Mouse (Mus musculus): ENCODE measurements around the gene Olfr1234.

The Olfr1234 gene

DNA sequence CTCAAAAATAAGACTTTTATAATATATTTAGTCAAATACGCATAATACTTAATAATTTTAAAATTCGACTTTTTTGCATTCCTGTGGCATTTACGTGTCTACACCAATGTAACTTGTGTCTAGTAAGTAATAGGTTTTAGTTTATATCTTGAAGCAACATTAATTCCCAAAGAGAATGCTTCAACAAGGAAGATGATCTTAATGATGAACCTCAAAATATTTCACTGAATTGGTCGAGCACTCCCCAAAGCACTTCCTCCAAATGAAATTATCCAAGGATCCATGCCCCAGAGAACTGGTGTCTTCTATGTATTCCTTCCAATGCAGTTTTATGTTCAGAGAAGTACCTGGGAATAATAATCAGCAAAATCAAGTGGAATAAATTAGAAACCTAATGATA lies at the start of gene Olfr1234:
Olfr1234 (minus strand) TSS at position 101 of the 400 bp plus-strand sequence.
- no peak for DNase-seq

DNA sequence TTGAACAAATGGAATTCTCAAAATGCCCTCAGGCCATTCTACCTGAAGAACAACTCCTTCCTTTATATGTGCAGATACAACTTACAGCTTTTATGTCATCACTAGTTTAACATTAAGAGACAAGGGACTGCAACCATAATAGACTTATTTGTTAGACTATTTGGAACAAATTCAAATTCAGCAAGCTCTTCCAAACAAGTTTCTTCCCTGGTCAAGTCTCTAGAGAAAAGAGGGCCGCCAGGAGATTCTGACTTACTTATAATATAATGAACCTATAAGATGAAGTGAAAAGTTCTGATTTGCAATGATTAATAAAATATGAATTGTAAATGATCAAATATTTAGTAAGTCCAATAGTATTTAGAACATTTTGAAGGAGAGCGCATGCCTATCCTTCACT lies 44.9 kb upstream of the Olfr1234 start, which contains the start of gene Olfr1238:
Olfr1238 (minus strand) TSS at position 101 of the 400 bp plus-strand sequence.
- DNase-seq = no peak

DNA sequence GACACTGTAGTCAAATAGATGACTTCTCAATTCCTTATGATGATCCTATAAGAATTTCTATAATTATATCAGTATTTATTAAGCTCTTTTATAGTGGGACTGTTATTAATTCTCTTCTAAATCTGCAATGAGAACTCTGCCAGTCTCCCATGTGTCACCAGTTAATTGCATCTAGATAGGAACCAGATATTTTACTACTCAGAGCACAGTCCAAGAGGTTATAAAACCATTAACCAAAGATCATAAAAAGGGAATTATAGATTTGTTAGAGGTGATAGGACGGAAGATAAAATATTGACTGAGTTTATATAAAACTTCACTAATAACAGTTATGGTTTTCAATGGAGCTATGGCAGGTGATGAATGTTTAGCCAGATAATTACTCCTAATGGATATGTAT lies 36.2 kb upstream of the Olfr1234 start:
- no peak for DNase-seq

DNA sequence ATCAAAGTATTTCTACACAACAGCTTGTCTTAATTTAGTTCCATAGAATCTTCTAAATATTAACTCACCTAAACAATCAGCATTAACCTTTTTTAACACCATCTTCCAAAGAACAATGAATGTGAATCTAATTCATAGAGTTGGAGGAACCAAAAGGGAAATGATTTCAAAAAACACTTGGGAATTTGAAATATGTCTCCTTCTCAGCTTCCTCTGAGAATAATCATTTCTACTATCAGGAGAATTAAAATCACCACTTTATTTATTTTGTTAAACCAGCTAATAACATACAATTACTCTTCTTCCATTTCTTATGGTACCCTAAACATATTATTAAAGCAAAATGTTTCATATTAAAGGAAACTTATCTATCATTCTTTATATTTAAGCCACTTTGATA lies 22.4 kb downstream of the Olfr1234 start, which contains the start of gene Olfr1233:
Olfr1233 (minus strand) TSS at position 101 of the 400 bp plus-strand sequence.
- DNase-seq = no peak

DNA sequence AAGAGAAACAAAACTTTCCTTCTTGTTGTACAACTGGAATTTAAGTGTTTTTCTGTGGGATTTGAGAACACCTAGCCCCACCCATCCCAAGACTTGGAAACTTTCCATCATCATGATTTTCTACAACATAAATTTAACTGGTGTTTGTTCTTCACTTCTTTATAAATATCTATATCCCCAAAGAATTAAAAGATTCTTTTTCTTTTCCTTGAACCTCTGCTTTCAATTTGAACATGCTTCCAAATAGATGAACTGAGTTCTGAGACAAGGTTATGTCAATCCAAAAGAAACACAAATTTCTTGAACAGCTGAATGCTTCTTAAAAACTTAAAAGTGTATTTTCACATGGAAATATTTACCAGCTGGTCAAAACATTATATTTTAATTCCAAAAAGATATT lies 35.1 kb downstream of the Olfr1234 start, which contains the start of gene Olfr1232:
Olfr1232 (minus strand) TSS at position 101 of the 400 bp plus-strand sequence.
- DNase-seq = no peak

Measured in retina, postnatal 1 day (tissue).